Mouse (Mus musculus) neural tube, embryonic 14.5 days (tissue): ENCODE measurements around the gene Ppp3ca. TPM values are rescaled to one million over a fixed set of nuclear protein-coding genes. Genes with fewer than 3 reads are reported as not detected.

ENCODE experiments used
- ATAC-seq: fragments of 200-750 bp; cut with Nextera tagmentation; 2 replicates; pipeline ENCODE4 v1.8.0; 2017; ENCODE audit warnings: low read depth, mild to moderate bottlenecking, moderate TSS enrichment, moderate library complexity
- H3K27ac ChIP-seq: fragments of 300-500 bp; sonication (generic); 2 replicates; pipeline ENCODE4 v1.5.1; 2014; ENCODE audit warnings: low read depth, mild to moderate bottlenecking, control low read depth, low read length, moderate library complexity, mixed read lengths
- H3K27me3 ChIP-seq: fragments of 300-500 bp; sonication (generic); 2 replicates; pipeline ENCODE4 v1.6.1; 2014; ENCODE audit warnings: low read length; ENCODE audit not compliant: control insufficient read depth, insufficient read depth
- H3K36me3 ChIP-seq: fragments of 300-500 bp; sonication (generic); 2 replicates; pipeline ENCODE4 v1.6.1; 2014; ENCODE audit warnings: low read length, mixed read lengths; ENCODE audit not compliant: control insufficient read depth, insufficient read depth
- H3K4me1 ChIP-seq: fragments of 300-500 bp; sonication (generic); 2 replicates; pipeline ENCODE4 v1.6.1; 2014; ENCODE audit warnings: low read length; ENCODE audit not compliant: control insufficient read depth, insufficient read depth
- H3K4me2 ChIP-seq: fragments of 300-500 bp; sonication (generic); 2 replicates; pipeline ENCODE4 v1.6.1; 2014; ENCODE audit warnings: mild to moderate bottlenecking, low read depth, low read length, control low read depth
- H3K4me3 ChIP-seq: fragments of 300-500 bp; sonication (generic); 2 replicates; pipeline ENCODE4 v1.5.1; 2014; ENCODE audit warnings: low read depth, low read length, control low read depth, mixed read lengths
- H3K9ac ChIP-seq: fragments of 300-500 bp; sonication (generic); replicated peaks from 2 replicates; pipeline ENCODE4 v1.6.1; 2014; ENCODE audit warnings: low read depth, mild to moderate bottlenecking, control low read depth, low read length, mixed read lengths
- H3K9me3 ChIP-seq: fragments of 300-500 bp; sonication (generic); 2 replicates; pipeline ENCODE4 v1.6.1; 2016; ENCODE audit warnings: low read length; ENCODE audit not compliant: control insufficient read depth
- WGBS: fragments of 180-500 bp; shearing (Covaris S2); extraction: QIAGEN DNeasy Blood & Tissue Kit; methylation state at CpG from one replicate; pipeline ENCODE4 v1.1.7; 2014; 5-methylcytosine and 5-hydroxymethylcytosine counted together
- polyA plus RNA-seq: library from polyadenylated mRNA; unstranded; fragments of >200 nt; fragmentation: Nextera tagmentation; extraction: Ambion mirVana; gene quantifications from 2 replicates; pipeline ENCODE4 v1.2.1, GENCODE M21; 2014

Ppp3ca gene
- polyA plus RNA-seq, 1 experiment from 2014 or later, result 215 TPM

GRCm38 (mm10) chr3:136727877-136728276 lies 58.0 kb downstream of the Ppp3ca start:
- H3K4me3 ChIP-seq, result no peak overlapping the region
- no peak for ATAC-seq
- no peaks in the 10 kb centered on the region for H3K27me3 ChIP-seq
- no peak overlapping the region for H3K9ac ChIP-seq
- no peak overlapping the region for H3K27ac ChIP-seq
- WGBS, result 87% methylated on average over 2 of the region's 2 CpGs
- no peaks in the 10 kb centered on the region for H3K9me3 ChIP-seq
- no peaks in the 10 kb centered on the region; the same call in 1 of the 2 replicates for H3K4me1 ChIP-seq
- no peak overlapping the region for H3K4me2 ChIP-seq
- H3K36me3 ChIP-seq, result no peaks in the 10 kb centered on the region

GRCm38 (mm10) chr3:136729978-136730377 lies 60.1 kb downstream of the Ppp3ca start:
- no peak for ATAC-seq
- no peak overlapping the region for H3K4me3 ChIP-seq
- H3K36me3 ChIP-seq, result no peaks in the 10 kb centered on the region
- 61% methylated on average over 10 of the region's 10 CpGs for WGBS
- H3K27ac ChIP-seq, result no peak overlapping the region
- no peak overlapping the region for H3K9ac ChIP-seq
- H3K4me2 ChIP-seq, result no peak overlapping the region
- no peaks in the 10 kb centered on the region for H3K27me3 ChIP-seq
- peaks cover 4% of the 10 kb centered on the region; the same call in 1 of the 2 replicates for H3K4me1 ChIP-seq
- no peaks in the 10 kb centered on the region for H3K9me3 ChIP-seq

GRCm38 (mm10) chr3:136731579-136731978 lies 61.7 kb downstream of the Ppp3ca start:
- H3K4me2 ChIP-seq, result no peak overlapping the region
- no peaks in the 10 kb centered on the region for H3K27me3 ChIP-seq
- no peak overlapping the region for H3K4me3 ChIP-seq
- peaks cover 7% of the 10 kb centered on the region; the same call in 1 of the 2 replicates for H3K4me1 ChIP-seq
- ATAC-seq, result no peak
- no peaks in the 10 kb centered on the region for H3K9me3 ChIP-seq
- no peaks in the 10 kb centered on the region for H3K36me3 ChIP-seq
- H3K27ac ChIP-seq, result no peak overlapping the region
- no peak overlapping the region for H3K9ac ChIP-seq
- 96% methylated on average over 6 of the region's 6 CpGs for WGBS

GRCm38 (mm10) chr3:136736021-136736420 lies 66.1 kb downstream of the Ppp3ca start:
- WGBS, result 59% methylated on average over 1 of the region's 1 CpGs
- no peak overlapping the region for H3K4me3 ChIP-seq
- no peak for ATAC-seq
- H3K27me3 ChIP-seq, result no peaks in the 10 kb centered on the region
- no peak overlapping the region for H3K4me2 ChIP-seq
- H3K27ac ChIP-seq, result no peak overlapping the region
- no peaks in the 10 kb centered on the region for H3K36me3 ChIP-seq
- H3K9ac ChIP-seq, result no peak overlapping the region
- no peaks in the 10 kb centered on the region for H3K9me3 ChIP-seq
- peaks cover 7% of the 10 kb centered on the region; the same call in 1 of the 2 replicates for H3K4me1 ChIP-seq

- H3K9me3 ChIP-seq, result no peaks in the 10 kb centered on the region
- H3K36me3 ChIP-seq, result no peaks in the 10 kb centered on the region
- peaks cover 7% of the 10 kb centered on the region; the same call in 1 of the 2 replicates for H3K4me1 ChIP-seq
- H3K4me3 ChIP-seq, result no peak overlapping the region
- no peak overlapping the region for H3K9ac ChIP-seq
- ATAC-seq, result no peak
- WGBS, result 86% methylated on average over 7 of the region's 7 CpGs
- H3K4me2 ChIP-seq, result no peak overlapping the region
- H3K27me3 ChIP-seq, result no peaks in the 10 kb centered on the region
- no peak overlapping the region for H3K27ac ChIP-seq
These were observed 66.9 kb downstream of the Ppp3ca start for GRCm38 (mm10) chr3:136736773-136737298.

GRCm38 (mm10) chr3:136738474-136738873 lies 68.5 kb downstream of the Ppp3ca start:
- H3K4me3 ChIP-seq, result no peak overlapping the region
- no peaks in the 10 kb centered on the region for H3K9me3 ChIP-seq
- H3K9ac ChIP-seq, result no peak overlapping the region
- peaks cover 5% of the 10 kb centered on the region; the same call in 1 of the 2 replicates for H3K4me1 ChIP-seq
- no peak for ATAC-seq
- no peak overlapping the region for H3K27ac ChIP-seq
- H3K36me3 ChIP-seq, result no peaks in the 10 kb centered on the region
- no peaks in the 10 kb centered on the region for H3K27me3 ChIP-seq
- 96% methylated on average over 1 of the region's 1 CpGs for WGBS
- H3K4me2 ChIP-seq, result no peak overlapping the region

GRCm38 (mm10) chr3:136738914-136739313 lies 69.0 kb downstream of the Ppp3ca start:
- 88% methylated on average over 5 of the region's 5 CpGs for WGBS
- H3K36me3 ChIP-seq, result no peaks in the 10 kb centered on the region
- H3K27me3 ChIP-seq, result no peaks in the 10 kb centered on the region

GRCm38 (mm10) chr3:136741659-136742058 lies 71.7 kb downstream of the Ppp3ca start:
- Histone ChIP-seq H3K9ac (no peak overlapping the region), H3K4me3 (no peak overlapping the region), H3K27me3 (no peaks in the 10 kb centered on the region), H3K27ac (no peak overlapping the region), H3K4me1 (peaks cover 12% of the 10 kb centered on the region; the same call in 1 of the 2 replicates), H3K9me3 (no peaks in the 10 kb centered on the region), H3K36me3 (no peaks in the 10 kb centered on the region), H3K4me2 (no peak overlapping the region)
- ATAC-seq, result no peak
- WGBS, result 69% methylated on average over 5 of the region's 5 CpGs

More at GRCm38 (mm10) chr3:136738914-136739313, 69.0 kb downstream of the Ppp3ca start:
- no peak for ATAC-seq
- Histone ChIP-seq H3K9ac (no peak overlapping the region), H3K27ac (no peak overlapping the region), H3K9me3 (no peaks in the 10 kb centered on the region), H3K4me1 (peaks cover 2% of the 10 kb centered on the region; the same call in 1 of the 2 replicates), H3K4me3 (no peak overlapping the region), H3K4me2 (no peak overlapping the region)

GRCm38 (mm10) chr3:136742258-136743057 lies 72.5 kb downstream of the Ppp3ca start:
- WGBS, result 89% methylated on average over 9 of the region's 9 CpGs
- Histone ChIP-seq H3K36me3 (no peaks in the 10 kb centered on the region), H3K9ac (no peak overlapping the region), H3K9me3 (no peaks in the 10 kb centered on the region), H3K4me1 (peaks cover 12% of the 10 kb centered on the region; the same call in 1 of the 2 replicates), H3K27me3 (no peaks in the 10 kb centered on the region), H3K4me2 (no peak overlapping the region), H3K27ac (no peak overlapping the region), H3K4me3 (no peak overlapping the region)
- no peak for ATAC-seq
